Mouse (Mus musculus) layer of hippocampus, adult 11-12 months (tissue): ENCODE measurements around the gene Tbc1d9b.

Experiments
- DNase-seq: peaks from one replicate; pipeline ENCODE4 v3.0.0; 2022; ENCODE audit warnings: low spot score

Tbc1d9b gene

GRCm38 (mm10) chr11:50210505-50211151 lies 79.4 kb downstream of the Tbc1d9b start, which contains the start of the genes Sqstm1 and Mgat4b:
Gene Sqstm1, minus strand, starts transcription at chr11:50210827.
Gene Mgat4b, plus strand, starts transcription at chr11:50210890.
- peak; percentile 86 for DNase-seq

DNA sequence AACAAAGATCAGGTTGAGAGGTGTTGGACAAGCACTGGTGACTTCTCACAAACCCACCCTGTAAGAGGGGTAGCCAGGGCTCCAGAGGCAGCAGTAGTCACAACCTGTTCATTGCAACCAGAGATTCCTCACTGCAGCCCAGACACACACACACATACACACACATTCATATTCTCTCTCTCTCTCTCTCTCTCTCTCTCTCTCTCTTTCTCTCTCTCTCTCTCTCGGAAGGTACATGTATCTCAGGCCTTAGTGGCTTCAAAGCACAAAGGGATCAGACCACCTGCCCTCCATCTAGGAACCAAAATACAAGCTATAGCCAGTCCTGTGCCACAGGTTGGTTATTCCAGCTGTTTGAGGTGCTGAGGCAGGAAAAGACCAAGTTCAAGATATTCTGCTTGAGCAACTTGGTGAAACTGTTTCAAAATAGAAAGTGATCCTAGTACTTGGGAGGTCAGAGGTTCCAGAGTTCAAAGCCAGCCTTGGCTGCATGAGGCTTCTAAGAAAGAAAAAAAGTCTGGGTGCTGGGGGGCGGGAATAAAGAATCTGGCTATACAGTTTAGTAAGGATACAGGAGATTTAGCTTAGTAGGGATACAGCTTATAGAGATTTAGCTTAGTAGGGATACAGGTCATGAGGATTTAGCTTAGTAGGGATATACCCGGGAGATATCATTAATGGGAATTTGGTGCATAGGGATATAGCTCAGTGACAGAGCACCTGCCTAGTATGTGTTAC lies 80.3 kb downstream of the Tbc1d9b start:
- DNase-seq: no peak

DNA sequence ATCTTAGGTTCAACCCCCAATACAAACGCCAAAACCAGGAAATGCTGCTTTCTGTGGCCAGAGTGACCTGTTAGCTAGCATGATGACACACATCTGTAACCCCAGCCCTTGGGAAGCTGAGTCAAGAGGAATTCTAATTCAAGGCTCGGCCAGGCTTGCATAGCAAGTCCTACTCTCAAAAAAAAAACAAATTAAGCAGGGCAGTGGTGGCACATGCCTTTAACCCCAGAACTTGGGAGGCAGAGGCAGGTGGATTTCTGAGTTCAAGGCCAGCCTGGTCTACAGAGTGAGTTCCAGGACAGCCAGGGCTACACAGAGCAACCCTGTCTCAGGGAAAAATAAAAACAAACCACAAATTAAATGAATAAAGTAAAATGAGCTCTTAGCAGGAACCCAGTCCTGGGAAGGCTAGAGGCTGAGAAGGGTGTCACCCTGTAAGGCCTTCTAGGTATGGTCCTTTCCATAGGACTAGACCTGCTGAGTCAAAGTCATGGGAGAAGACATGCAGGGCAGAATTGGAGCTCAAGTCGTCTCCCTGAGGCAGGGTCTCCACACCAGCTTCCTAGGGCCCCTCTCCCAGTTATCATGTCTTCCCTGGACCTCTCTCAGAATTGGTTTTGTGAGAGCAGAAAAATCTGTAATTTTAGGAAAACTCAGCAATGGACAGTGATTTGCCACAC lies 81.0 kb downstream of the Tbc1d9b start:
- DNase-seq: no peak

- DNase-seq: peak; percentile 81
Measured at GRCm38 (mm10) chr11:50212848-50213758, 81.9 kb downstream of the Tbc1d9b start.

GRCm38 (mm10) chr11:50214631-50215030 lies 83.4 kb downstream of the Tbc1d9b start:
- DNase-seq: no peak

DNA sequence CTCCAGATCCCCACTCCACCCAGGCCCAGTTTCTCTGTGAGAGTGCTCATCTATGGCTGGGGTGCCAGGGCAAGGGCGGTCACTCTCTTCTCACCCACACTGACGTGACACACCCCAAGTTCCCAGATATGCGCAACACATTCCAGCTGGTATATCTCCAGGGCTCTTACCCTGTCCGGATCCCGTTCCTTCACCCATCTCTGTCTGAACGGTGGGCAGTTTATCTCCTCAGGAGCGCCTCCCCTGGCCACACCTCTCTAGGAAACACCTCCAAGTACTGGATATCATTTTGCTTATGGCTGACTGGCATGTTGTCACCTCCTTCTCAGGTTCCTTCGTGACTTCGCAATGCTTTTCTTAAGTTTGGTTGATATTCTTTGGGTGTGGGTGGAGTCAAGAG lies 84.4 kb downstream of the Tbc1d9b start:
- DNase-seq: no peak

DNA sequence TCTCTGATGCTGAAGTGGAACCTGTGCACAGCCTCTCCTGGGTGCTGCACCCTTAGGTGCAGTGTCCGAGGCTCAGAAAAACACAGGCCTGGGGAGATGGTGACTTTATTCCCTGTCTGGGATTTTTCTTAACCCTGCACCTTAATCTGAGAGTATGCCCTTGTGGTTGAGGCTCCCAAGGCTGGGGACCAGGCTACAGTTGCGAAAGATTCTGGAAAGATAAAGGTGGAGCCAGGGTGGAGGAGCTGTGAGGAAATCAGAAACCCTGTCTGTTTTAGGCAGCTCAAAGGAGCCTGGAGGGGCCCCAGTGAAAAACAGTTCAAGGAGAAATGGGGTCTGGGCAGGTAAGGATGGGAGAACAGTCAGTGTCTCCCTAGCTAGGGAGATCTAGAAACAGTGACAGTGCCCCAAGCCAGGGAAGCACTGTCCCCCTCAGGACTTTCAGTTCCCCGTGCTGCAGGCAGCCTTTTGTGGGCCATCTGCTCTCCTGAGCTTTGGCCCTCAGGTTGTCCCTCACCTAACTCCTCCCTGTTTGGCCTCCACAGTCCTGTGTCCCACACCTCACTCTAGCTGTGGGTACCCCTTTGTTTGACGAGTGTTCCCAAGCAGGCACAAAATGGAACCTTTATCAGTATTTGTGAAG lies 85.6 kb downstream of the Tbc1d9b start:
- no peak for DNase-seq

- DNase-seq: no peak
Measured at GRCm38 (mm10) chr11:50217811-50218210, 86.6 kb downstream of the Tbc1d9b start.

DNA sequence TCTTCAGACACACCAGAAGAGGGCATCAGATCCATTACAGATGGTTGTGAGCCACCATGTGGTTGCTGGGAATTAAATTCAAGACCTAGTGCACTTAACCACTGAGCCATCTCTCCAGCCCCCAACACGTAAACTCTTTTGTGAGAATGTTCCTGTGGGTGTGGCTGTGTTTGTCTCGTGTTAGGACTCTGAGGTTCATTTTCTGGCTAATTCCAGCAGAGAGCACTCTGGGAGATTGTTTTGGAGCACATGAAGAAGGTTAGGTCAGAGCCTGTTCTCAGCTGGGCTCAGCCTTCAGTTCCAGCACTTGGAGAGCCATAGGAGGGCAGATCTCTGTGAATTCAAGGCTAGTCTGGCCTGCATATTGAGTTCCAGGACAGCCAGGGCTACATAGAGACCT lies 88.6 kb downstream of the Tbc1d9b start:
- no peak for DNase-seq
